Mouse (Mus musculus) layer of hippocampus, postnatal 10 days (tissue): ENCODE measurements around the gene Dlst. TPM values are rescaled to one million over a fixed set of nuclear protein-coding genes. Genes with fewer than 3 reads are reported as not detected.

ENCODE experiments used
- DNase-seq, 2 experiments: peaks; one replicate each; pipeline ENCODE4 v3.0.0; 2021; ENCODE audit warnings: low spot score in 2 of 2
- total RNA-seq, 2 experiments: library from RNA; stranded (reverse); gene quantifications; 2 replicates each; pipeline ENCODE4 v1.2.3; 2021

The Dlst gene
- total RNA-seq, 2 experiments from 2014 or later: 162 to 167 TPM

GRCm38 (mm10) chr12:85146881-85147280 lies 36.2 kb downstream of the Dlst start:
- no peak for DNase-seq

- DNase-seq: no peak
Observed at GRCm38 (mm10) chr12:85150321-85151001, 39.8 kb downstream of the Dlst start.

- DNase-seq: peak; percentile 64 to 77
Observed at GRCm38 (mm10) chr12:85151002-85151774, 40.6 kb downstream of the Dlst start, which contains the start of gene Rps6kl1. Gene Rps6kl1 (minus strand): TSS chr12:85151264.

- DNase-seq: no peak
Observed at GRCm38 (mm10) chr12:85153011-85153410, 42.4 kb downstream of the Dlst start.

- DNase-seq: no peak
Observed at GRCm38 (mm10) chr12:85156324-85156723, 45.7 kb downstream of the Dlst start.

GRCm38 (mm10) chr12:85157797-85158460 lies 47.3 kb downstream of the Dlst start:
- DNase-seq: no peak

- DNase-seq: no peak
Observed at GRCm38 (mm10) chr12:85158801-85159200, 48.2 kb downstream of the Dlst start.

- no peak for DNase-seq
Observed at GRCm38 (mm10) chr12:85159592-85159991, 49.0 kb downstream of the Dlst start.

- DNase-seq: no peak
Observed at GRCm38 (mm10) chr12:85164996-85165395, 54.4 kb downstream of the Dlst start.

- no peak for DNase-seq
Observed at GRCm38 (mm10) chr12:85166631-85167030, 56.0 kb downstream of the Dlst start.

- DNase-seq: peak; percentile 92 to 94
Observed at GRCm38 (mm10) chr12:85169117-85169858, 58.7 kb downstream of the Dlst start.

GRCm38 (mm10) chr12:85169877-85170276 lies 59.2 kb downstream of the Dlst start:
- DNase-seq: no peak

- peak in 1 of 2 experiments; percentile 57 for DNase-seq
Observed at GRCm38 (mm10) chr12:85170284-85170947, 59.8 kb downstream of the Dlst start.

- DNase-seq: no peak
Observed at GRCm38 (mm10) chr12:85170948-85171307, 60.3 kb downstream of the Dlst start.

GRCm38 (mm10) chr12:85174016-85174415 lies 63.4 kb downstream of the Dlst start:
- no peak for DNase-seq

GRCm38 (mm10) chr12:85175087-85175675 lies 64.5 kb downstream of the Dlst start:
- no peak for DNase-seq

GRCm38 (mm10) chr12:85175926-85176845 lies 65.6 kb downstream of the Dlst start:
- DNase-seq: peak; percentile 56 to 72

GRCm38 (mm10) chr12:85176846-85177523 lies 66.4 kb downstream of the Dlst start:
- DNase-seq: no peak
